Mouse (Mus musculus): Measurements from ENCODE around the gene Kdelc2.

DNA sequence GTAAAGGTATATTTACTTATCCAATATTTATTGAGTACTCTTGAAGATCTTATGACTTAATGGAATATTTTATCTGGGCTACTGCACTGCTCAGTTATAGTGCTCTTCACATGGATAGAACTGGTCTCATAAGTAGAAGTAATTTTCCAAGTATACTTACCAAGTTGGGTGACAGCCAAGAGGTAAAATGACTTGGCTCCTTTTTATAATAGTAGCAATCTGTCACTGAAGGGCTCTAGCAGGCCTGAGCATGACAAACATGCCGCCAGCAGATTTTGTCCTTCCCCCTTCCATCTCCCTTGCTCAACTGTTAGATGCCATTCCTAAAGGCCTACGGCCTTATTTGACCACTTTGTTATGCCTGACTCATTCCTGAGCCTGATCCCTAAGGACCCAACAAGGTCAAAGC, 25.1 kb downstream of the Kdelc2 start:
- TF ChIP-seq SIN3A (IDR thresholded peaks at IDR 0.05; ENCODE audit: low read length) (no peak), EP300 (IDR thresholded peaks at IDR 0.05; ENCODE audit: low read length) (no peak), ZMIZ1 (IDR thresholded peaks at IDR 0.05; ENCODE audit: low read depth, low read length) (no peak), CHD2 (IDR thresholded peaks at IDR 0.05; ENCODE audit: low read length) (no peak), MAZ (IDR thresholded peaks at IDR 0.05; ENCODE audit: low read depth, low read length) (no peak), CTCF (conservative IDR thresholded peaks at IDR 0.05 in 1 of 2, IDR thresholded peaks at IDR 0.05 in 1 of 2; ENCODE audit: low read depth in 2 of 2, low read length in 2 of 2) (no peak), USF2 (conservative IDR thresholded peaks at IDR 0.05; ENCODE audit: low read depth, low read length) (no peak), POLR2A (IDR thresholded peaks at IDR 0.05; ENCODE audit: low read depth, low read length) (no peak), ELF1 (IDR thresholded peaks at IDR 0.05; ENCODE audit: low read depth, low read length) (no peak), E2F4 (IDR thresholded peaks at IDR 0.05; ENCODE audit: insufficient replicate concordance, low read depth, low read length) (no peak), KAT2A (IDR thresholded peaks at IDR 0.05; ENCODE audit: insufficient replicate concordance, low read length) (no peak), POLR2AphosphoS2 (IDR thresholded peaks at IDR 0.05; ENCODE audit: low read depth, low read length) (no peak)
